Mouse (Mus musculus): Measurements from ENCODE around the gene Lhx9. TPM values are rescaled to one million over a fixed set of nuclear protein-coding genes. Genes with fewer than 3 reads are reported as not detected.

Gene Lhx9
- polyA plus RNA-seq, 1 experiment from 2014 or later: 22.7 TPM

- no peak for ATAC-seq (ENCODE audit: low FRiP score)
- Histone ChIP-seq H3K4me1 (peaks cover 41% of the 10 kb centered on the region), H3K9me3 (replicated peaks) (no peaks in the 10 kb centered on the region), H3K27me3 (peaks cover 84% of the 10 kb centered on the region), H3K27ac (peak overlapping the region; percentile 56), H3K4me2 (replicated peaks) (peak overlapping the region; percentile 6; the same call in 1 of the 2 replicates), H3K4me3 (peak overlapping the region; percentile 35), H3K36me3 (no peaks in the 10 kb centered on the region), H3K9ac (peak overlapping the region; percentile 15; the same call in 1 of the 2 replicates)
- under 1% methylated on average over 12 of the region's 12 CpGs for WGBS
Observed at GRCm38 (mm10) chr1:138846131-138846530, 2.2 kb downstream of the Lhx9 start.

DNA sequence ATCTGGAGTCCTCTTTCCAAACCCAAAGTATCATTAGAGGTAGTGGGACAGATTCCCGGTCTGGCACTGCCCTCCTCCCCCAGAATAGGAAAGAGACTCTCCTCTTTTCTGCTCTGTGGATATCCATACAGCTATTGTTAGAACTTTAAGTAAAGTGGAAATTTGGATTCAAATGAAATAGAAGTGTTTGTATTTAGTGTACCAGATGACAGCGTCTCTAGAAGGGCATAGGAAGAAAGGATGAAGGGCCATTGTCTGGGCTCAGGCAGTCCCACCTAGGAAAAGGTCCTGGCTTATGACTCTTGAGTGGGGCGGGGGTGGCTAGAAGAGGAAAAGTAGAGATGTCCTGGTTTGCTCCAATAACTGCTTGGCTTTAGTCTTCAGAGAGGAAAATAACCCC lies 2.9 kb downstream of the Lhx9 start:
- Histone ChIP-seq H3K9ac (no peak overlapping the region), H3K27ac (peak overlapping the region; percentile 44; the same call in 1 of the 2 replicates), H3K36me3 (no peaks in the 10 kb centered on the region), H3K4me3 (peak overlapping the region; percentile 35), H3K4me1 (peaks cover 41% of the 10 kb centered on the region), H3K27me3 (peaks cover 78% of the 10 kb centered on the region), H3K4me2 (replicated peaks) (peak overlapping the region; percentile 59), H3K9me3 (replicated peaks) (no peaks in the 10 kb centered on the region)
- ATAC-seq (ENCODE audit: low FRiP score): no peak
- WGBS: 12% methylated on average over 3 of the region's 3 CpGs

- Histone ChIP-seq H3K27ac (no peak overlapping the region), H3K9me3 (replicated peaks) (no peaks in the 10 kb centered on the region), H3K36me3 (no peaks in the 10 kb centered on the region), H3K27me3 (peaks cover 77% of the 10 kb centered on the region), H3K4me3 (peak overlapping the region; percentile 36), H3K4me1 (peaks cover 41% of the 10 kb centered on the region), H3K9ac (no peak overlapping the region), H3K4me2 (replicated peaks) (peak overlapping the region; percentile 59)
- no peak for ATAC-seq (ENCODE audit: low FRiP score)
- WGBS: 1% methylated on average over 3 of the region's 3 CpGs
Observed at GRCm38 (mm10) chr1:138844166-138844565, 4.2 kb downstream of the Lhx9 start.

- ATAC-seq (ENCODE audit: low FRiP score): peak; percentile 38
- WGBS: under 1% methylated on average over 35 of the region's 35 CpGs
- H3K9me3 ChIP-seq (replicated peaks): no peaks in the 10 kb centered on the region
- peaks cover 72% of the 10 kb centered on the region for H3K27me3 ChIP-seq
- peak overlapping the region; percentile 40; the same call in 1 of the 2 replicates for H3K9ac ChIP-seq
- H3K4me1 ChIP-seq: peaks cover 35% of the 10 kb centered on the region
- H3K27ac ChIP-seq: peak overlapping the region; percentile 76
- peak overlapping the region; percentile 36 for H3K4me3 ChIP-seq
- no peaks in the 10 kb centered on the region for H3K36me3 ChIP-seq
- peak overlapping the region; percentile 59 for H3K4me2 ChIP-seq (replicated peaks)
Observed at GRCm38 (mm10) chr1:138843361-138844091, 4.9 kb downstream of the Lhx9 start.

GRCm38 (mm10) chr1:138842756-138843155 lies 5.6 kb downstream of the Lhx9 start:
- H3K27me3 ChIP-seq: peaks cover 72% of the 10 kb centered on the region
- peak overlapping the region; percentile 41 for H3K4me3 ChIP-seq
- peak overlapping the region; percentile 76 for H3K27ac ChIP-seq
- peaks cover 32% of the 10 kb centered on the region for H3K4me1 ChIP-seq
- H3K4me2 ChIP-seq (replicated peaks): peak overlapping the region; percentile 59
- under 1% methylated on average over 10 of the region's 10 CpGs for WGBS
- no peaks in the 10 kb centered on the region for H3K36me3 ChIP-seq
- ATAC-seq (ENCODE audit: low FRiP score): no peak
- H3K9ac ChIP-seq: 0 out of 2 replicates have a peak overlapping the region, but pooled peaks have one; percentile 62
- H3K9me3 ChIP-seq (replicated peaks): no peaks in the 10 kb centered on the region

DNA sequence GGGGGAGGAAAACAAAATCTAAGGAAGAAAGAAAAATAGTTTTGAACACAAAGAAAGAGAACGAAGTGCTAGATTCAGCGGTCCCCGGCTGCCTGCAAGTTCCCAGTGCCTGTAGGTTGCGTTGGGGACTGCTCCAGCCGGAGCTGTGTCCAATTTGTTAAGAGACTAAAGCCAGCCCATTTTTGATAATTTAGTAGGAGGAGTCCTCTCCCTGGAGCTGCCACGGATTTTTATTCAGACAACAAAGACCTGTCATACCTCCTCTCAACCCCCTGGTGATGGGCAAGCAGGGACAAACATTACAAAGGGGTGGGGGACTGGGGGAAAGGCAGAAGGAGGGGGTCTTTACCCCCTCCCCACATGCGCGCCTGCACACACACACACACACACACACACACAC lies 6.1 kb downstream of the Lhx9 start:
- peak overlapping the region; percentile 59 for H3K4me2 ChIP-seq (replicated peaks)
- 0% methylated on average over 8 of the region's 8 CpGs for WGBS
- no peaks in the 10 kb centered on the region for H3K9me3 ChIP-seq (replicated peaks)
- H3K9ac ChIP-seq: peak overlapping the region; percentile 62; the same call in 1 of the 2 replicates
- H3K27ac ChIP-seq: peak overlapping the region; percentile 76
- peaks cover 31% of the 10 kb centered on the region for H3K4me1 ChIP-seq
- ATAC-seq (ENCODE audit: low FRiP score): peak; percentile 69
- peaks cover 72% of the 10 kb centered on the region for H3K27me3 ChIP-seq
- H3K4me3 ChIP-seq: peak overlapping the region; percentile 41
- H3K36me3 ChIP-seq: no peaks in the 10 kb centered on the region

GRCm38 (mm10) chr1:138841306-138842095 lies 6.9 kb downstream of the Lhx9 start:
- Histone ChIP-seq H3K4me1 (peaks cover 29% of the 10 kb centered on the region), H3K27me3 (peaks cover 72% of the 10 kb centered on the region), H3K9ac (peak overlapping the region; percentile 62), H3K36me3 (no peaks in the 10 kb centered on the region), H3K9me3 (replicated peaks) (no peaks in the 10 kb centered on the region), H3K4me2 (replicated peaks) (peak overlapping the region; percentile 59), H3K4me3 (peak overlapping the region; percentile 41), H3K27ac (peak overlapping the region; percentile 76)
- WGBS: under 1% methylated on average over 54 of the region's 54 CpGs
- peak; percentile 51 for ATAC-seq (ENCODE audit: low FRiP score)

- H3K27ac ChIP-seq: peak overlapping the region; percentile 76
- H3K27me3 ChIP-seq: peaks cover 72% of the 10 kb centered on the region
- H3K4me1 ChIP-seq: peaks cover 29% of the 10 kb centered on the region
- 6% methylated on average over 25 of the region's 25 CpGs for WGBS
- H3K4me2 ChIP-seq (replicated peaks): peak overlapping the region; percentile 59
- peak overlapping the region; percentile 62 for H3K9ac ChIP-seq
- ATAC-seq (ENCODE audit: low FRiP score): no peak
- no peaks in the 10 kb centered on the region for H3K36me3 ChIP-seq
- H3K9me3 ChIP-seq (replicated peaks): no peaks in the 10 kb centered on the region
- peak overlapping the region; percentile 41 for H3K4me3 ChIP-seq
Observed at GRCm38 (mm10) chr1:138840440-138841305, 7.7 kb downstream of the Lhx9 start.

GRCm38 (mm10) chr1:138839809-138840430 lies 8.5 kb downstream of the Lhx9 start:
- Histone ChIP-seq H3K9me3 (replicated peaks) (no peaks in the 10 kb centered on the region), H3K27me3 (peaks cover 71% of the 10 kb centered on the region), H3K4me3 (peak overlapping the region; percentile 30), H3K36me3 (no peaks in the 10 kb centered on the region), H3K9ac (peak overlapping the region; percentile 45; the same call in 1 of the 2 replicates), H3K27ac (peak overlapping the region; percentile 64), H3K4me2 (replicated peaks) (peak overlapping the region; percentile 25), H3K4me1 (peaks cover 29% of the 10 kb centered on the region)
- no peak for ATAC-seq (ENCODE audit: low FRiP score)
- 3% methylated on average over 16 of the region's 16 CpGs for WGBS

DNA sequence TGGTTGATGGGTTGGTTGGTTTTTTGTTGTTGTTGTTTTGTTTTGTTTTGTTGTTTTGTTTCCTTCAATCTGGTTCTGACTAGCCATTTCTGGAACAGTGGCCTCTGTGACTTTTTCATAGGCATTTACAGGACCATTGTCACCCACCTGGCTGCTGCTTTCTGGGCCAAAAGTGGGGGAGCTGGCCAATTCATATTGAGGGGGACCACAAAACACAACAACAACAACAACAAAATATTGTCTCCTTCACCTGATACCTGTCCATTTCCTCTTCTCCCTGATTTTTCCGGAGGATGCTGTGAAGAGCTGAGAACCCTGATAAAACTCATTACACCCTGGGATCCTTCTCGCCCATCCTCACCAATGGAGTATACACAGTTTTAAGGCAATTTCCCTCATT lies 9.1 kb downstream of the Lhx9 start:
- Histone ChIP-seq H3K36me3 (no peaks in the 10 kb centered on the region), H3K9ac (no peak overlapping the region), H3K27me3 (peaks cover 71% of the 10 kb centered on the region), H3K4me2 (replicated peaks) (no peak overlapping the region), H3K27ac (peak overlapping the region; percentile 64; the same call in 1 of the 2 replicates), H3K4me1 (peaks cover 29% of the 10 kb centered on the region), H3K9me3 (replicated peaks) (no peaks in the 10 kb centered on the region), H3K4me3 (peak overlapping the region; percentile 30)
- no peak for ATAC-seq (ENCODE audit: low FRiP score)
- 35% methylated on average over 2 of the region's 2 CpGs for WGBS

Data from hindbrain, embryonic 12.5 days (tissue).